Mouse (Mus musculus): ENCODE results near the gene Wdr89.

GRCm38 (mm10) chr12:75664516-75664810 is 4.9 kb downstream of the Wdr89 start:
- TF ChIP-seq CTCF (IDR thresholded peaks at IDR 0.05; ENCODE audit: low read depth), result no peak
- TF ChIP-seq EP300 (IDR thresholded peaks at IDR 0.05; ENCODE audit: low read depth), result no peak
